Mouse (Mus musculus) testis, adult 2 months (tissue): ENCODE measurements around the gene Rgsl1.

Experiments
- CTCF ChIP-seq: fragments of 200-500 bp; IDR thresholded peaks from 2 replicates; pipeline ENCODE4 v1.5.1; 2012; ENCODE audit warnings: low read depth, mild to moderate bottlenecking, inconsistent platforms, low read length, moderate library complexity; ENCODE audit not compliant: control insufficient read depth, insufficient read depth, insufficient replicate concordance
- POLR2A ChIP-seq: fragments of 200-500 bp; IDR thresholded peaks from 2 replicates; pipeline ENCODE4 v1.6.1; 2012; ENCODE audit warnings: low read depth, mild to moderate bottlenecking, inconsistent platforms, low read length, moderate library complexity; ENCODE audit not compliant: control insufficient read depth

DNA sequence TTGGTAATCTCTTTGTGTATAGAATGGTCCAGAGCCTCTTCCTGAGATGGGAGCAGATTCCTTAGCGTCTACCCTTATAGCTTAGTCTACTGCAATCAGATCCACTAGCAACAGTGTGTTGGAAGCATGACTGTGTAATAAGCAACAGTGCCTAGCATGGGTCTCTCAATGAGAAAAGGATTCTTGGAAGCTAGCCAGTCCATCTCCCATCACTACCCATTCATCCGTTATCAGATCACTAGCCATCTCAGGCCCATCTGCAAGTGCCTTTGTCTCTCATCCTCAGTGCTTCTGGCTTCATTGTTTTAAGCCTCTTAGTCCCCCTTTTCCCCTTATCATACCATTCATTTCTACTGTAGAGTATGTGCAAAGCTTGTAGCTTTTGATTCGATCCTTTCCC lies 23.7 kb downstream of the Rgsl1 start:
- TF ChIP-seq CTCF (no peak), POLR2A (no peak)
